Mouse (Mus musculus) T-helper 17 cell (primary cell): Measurements from ENCODE around the gene Cryz.

Experiments
- in situ Hi-C, 2 experiments: fragments of 300-600 bp; cut with MboI, MseI; formaldehyde crosslinking; loops; 1 replicate in 1 of 2; 2 replicates in 1 of 2; pipeline ENCODE4 v1.15.1; 2025; ENCODE audit warnings: high pct_unique_total_duplicates in 2 of 2

The Cryz gene

DNA sequence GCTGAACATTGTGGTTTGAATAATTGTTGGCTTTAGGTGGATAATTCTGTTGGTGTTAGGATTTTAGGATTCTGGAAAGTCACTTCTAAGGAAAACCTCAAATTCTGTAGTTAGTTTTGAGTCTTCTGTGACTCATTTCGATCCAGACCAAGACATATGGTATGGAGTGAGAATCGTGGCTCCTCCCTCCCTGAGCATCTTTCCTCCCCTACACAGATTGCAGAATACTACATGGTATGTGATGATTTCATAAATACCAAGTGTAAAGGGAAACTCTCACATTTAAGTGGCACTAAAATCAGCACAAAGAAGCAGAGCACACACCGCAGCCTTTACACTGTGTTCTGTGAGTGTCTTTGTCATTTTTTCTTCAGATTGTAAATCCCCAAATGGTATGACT lies 72.0 kb downstream of the Cryz start:
- in situ Hi-C loops, result no loop called here

DNA sequence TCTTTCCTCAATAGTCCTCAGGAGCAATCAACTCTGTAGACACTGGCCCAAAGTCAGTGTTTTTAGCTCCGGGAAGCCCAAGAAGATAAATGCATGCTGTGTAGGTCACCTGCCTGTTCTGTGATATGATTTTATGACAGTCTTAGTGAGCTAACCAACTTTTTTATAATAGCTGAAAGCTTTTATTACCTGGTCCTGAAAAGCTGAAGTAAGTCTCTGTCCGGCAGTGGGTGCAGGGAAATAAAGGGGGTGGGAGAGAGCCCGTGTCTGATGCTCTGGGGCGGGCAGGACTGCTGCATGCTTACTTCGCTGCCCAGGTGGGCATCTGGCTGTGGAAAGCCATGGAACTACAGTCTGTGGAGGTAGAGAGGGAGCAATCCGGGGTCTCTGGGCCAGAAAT lies 74.1 kb downstream of the Cryz start:
- in situ Hi-C loops, result no loop called here

DNA sequence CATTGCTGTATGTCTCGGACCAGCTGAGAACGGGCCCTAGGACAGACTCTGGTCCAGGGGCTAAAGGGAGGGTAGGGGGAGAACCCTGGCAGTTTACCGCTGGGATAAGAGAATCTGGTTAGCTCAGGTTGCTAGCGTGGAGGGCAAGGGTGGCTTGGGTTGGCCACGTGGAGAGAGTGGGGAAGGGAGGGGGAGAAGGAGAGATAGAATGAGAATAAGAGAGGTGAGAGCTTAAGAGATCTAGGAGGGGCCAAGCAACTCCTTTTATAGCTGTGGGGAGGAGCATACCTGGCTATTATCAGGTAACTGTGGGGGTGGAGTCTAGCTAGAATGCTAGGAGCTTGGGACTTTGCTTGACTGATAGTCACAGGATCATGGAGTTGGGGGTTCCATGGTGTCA lies 74.5 kb downstream of the Cryz start:
- in situ Hi-C loops, result no loop called here
